Mouse (Mus musculus) spleen, postnatal 0 days (tissue): ENCODE data around the gene Aldoc. TPM values are rescaled to one million over a fixed set of nuclear protein-coding genes. Genes with fewer than 3 reads are reported as not detected.

Experiments
- polyA plus RNA-seq: library from polyadenylated mRNA; unstranded; fragments of >200 nt; fragmentation: Nextera tagmentation; extraction: Ambion mirVana; gene quantifications from 2 replicates; pipeline ENCODE4 v1.2.1, GENCODE M21; 2015

The Aldoc gene
- polyA plus RNA-seq = 1.4 and 1.7 TPM in 2 replicates

GRCm38 (mm10) chr11:78322860-78323259 lies at the start of gene Aldoc:
TSS of gene Aldoc (plus strand) at chr11:78322968.

GRCm38 (mm10) chr11:78290654-78291053 lies 32.1 kb upstream of the Aldoc start, which contains the start of gene BC030499:
TSS of gene BC030499 (plus strand) at chr11:78290841.

GRCm38 (mm10) chr11:78301357-78302084 lies 21.2 kb upstream of the Aldoc start, which contains the start of gene Spag5:
TSS of gene Spag5 (plus strand) at chr11:78301529.

GRCm38 (mm10) chr11:78327634-78328511 lies 5.1 kb downstream of the Aldoc start, which contains the start of gene Pigs:
TSS of gene Pigs (plus strand) at chr11:78328415.

GRCm38 (mm10) chr11:78343381-78344327 lies 20.9 kb downstream of the Aldoc start, which contains the start of gene Unc119:
TSS of gene Unc119 (plus strand) at chr11:78343482.

Other genes with a start within 250 kb of the Aldoc start
- 15.8 and 17.1 TPM in 2 replicates for gene Eral1, start 242.6 kb upstream of the Aldoc start, polyA plus RNA-seq
- 6.6 and 7.5 TPM in 2 replicates for gene Fam222b, start 228.3 kb upstream of the Aldoc start, polyA plus RNA-seq
- gene Traf4, start 157.4 kb upstream of the Aldoc start, polyA plus RNA-seq = 22.4 and 23.0 TPM in 2 replicates
- gene Nek8, start 146.3 kb upstream of the Aldoc start, polyA plus RNA-seq = 14.1 and 16.6 TPM in 2 replicates
- 40.3 and 43.9 TPM in 2 replicates for gene Tlcd1, start 146.3 kb upstream of the Aldoc start, polyA plus RNA-seq
- gene Rpl23a, start 139.4 kb upstream of the Aldoc start, polyA plus RNA-seq = 1,199 and 1,213 TPM in 2 replicates
- gene Rab34, start 134.5 kb upstream of the Aldoc start, polyA plus RNA-seq = 24.2 and 31.4 TPM in 2 replicates
- 1.9 and 3.5 TPM in 2 replicates for gene Proca1, start 129.6 kb upstream of the Aldoc start, polyA plus RNA-seq
- 40.3 and 46.6 TPM in 2 replicates for gene Sdf2, start 77.2 kb upstream of the Aldoc start, polyA plus RNA-seq
- gene Supt6, start 77.0 kb upstream of the Aldoc start, polyA plus RNA-seq = 9.3 and 9.9 TPM in 2 replicates
- gene 2610507B11Rik, start 61.2 kb upstream of the Aldoc start, polyA plus RNA-seq = 44.2 and 50.1 TPM in 2 replicates
- 0.28 and 0.48 TPM in 2 replicates for gene BC030499, start 32.1 kb upstream of the Aldoc start, polyA plus RNA-seq
- 32.4 and 32.5 TPM in 2 replicates for gene Spag5, start 21.4 kb upstream of the Aldoc start, polyA plus RNA-seq
- 30.3 and 30.6 TPM in 2 replicates for gene Pigs, start 5.4 kb downstream of the Aldoc start, polyA plus RNA-seq
- gene Unc119, start 20.5 kb downstream of the Aldoc start, polyA plus RNA-seq = 42.3 and 46.7 TPM in 2 replicates
- not detected in 2 replicates for gene Foxn1, start 63.6 kb downstream of the Aldoc start, polyA plus RNA-seq
- 0.08 TPM in 1 of 2 replicates, not detected in the other for gene Slc13a2, start 99.2 kb downstream of the Aldoc start, polyA plus RNA-seq
- 2.3 and 3.3 TPM in 2 replicates for gene Slc46a1, start 142.7 kb downstream of the Aldoc start, polyA plus RNA-seq
- gene Sarm1, start 174.8 kb downstream of the Aldoc start, polyA plus RNA-seq = 0.04 TPM in 1 of 2 replicates, not detected in the other
- gene Vtn, start 176.1 kb downstream of the Aldoc start, polyA plus RNA-seq = 0.30 and 0.61 TPM in 2 replicates
- not detected in 2 replicates for gene Sebox, start 180.5 kb downstream of the Aldoc start, polyA plus RNA-seq
- gene Tmem199, start 189.2 kb downstream of the Aldoc start, polyA plus RNA-seq = 23.5 and 23.7 TPM in 2 replicates
- gene Poldip2, start 189.2 kb downstream of the Aldoc start, polyA plus RNA-seq = 72.2 and 74.8 TPM in 2 replicates
- gene Tnfaip1, start 213.4 kb downstream of the Aldoc start, polyA plus RNA-seq = 10.6 and 15.0 TPM in 2 replicates
- gene Ift20, start 213.4 kb downstream of the Aldoc start, polyA plus RNA-seq = 87.4 and 93.9 TPM in 2 replicates
- 37.9 and 39.6 TPM in 2 replicates for gene Tmem97, start 227.8 kb downstream of the Aldoc start, polyA plus RNA-seq